Mouse (Mus musculus) hindbrain, embryonic 11.5 days (tissue): ENCODE measurements around the gene Slc17a7. TPM values are rescaled to one million over a fixed set of nuclear protein-coding genes. Genes with fewer than 3 reads are reported as not detected.

Source experiments
- ATAC-seq: fragments of 200-750 bp; cut with Nextera tagmentation; 2 replicates; pipeline ENCODE4 v1.8.0; 2017; ENCODE audit warnings: mild to moderate bottlenecking, moderate TSS enrichment, moderate library complexity; ENCODE audit not compliant: low FRiP score
- DNase-seq: peaks from one replicate; pipeline ENCODE4 v3.0.0-alpha.2; 2015; ENCODE audit warnings: low spot score
- H3K27ac ChIP-seq: fragments of 300-500 bp; sonication (generic); 2 replicates; pipeline ENCODE4 v1.5.1; 2014; ENCODE audit warnings: mild to moderate bottlenecking, low read depth, low read length
- H3K27me3 ChIP-seq: fragments of 300-500 bp; sonication (generic); 2 replicates; pipeline ENCODE4 v1.6.1; 2014; ENCODE audit warnings: mild to moderate bottlenecking, low read length, moderate library complexity, mixed read lengths; ENCODE audit not compliant: control insufficient read depth, insufficient read depth
- H3K36me3 ChIP-seq: fragments of 300-500 bp; sonication (generic); 2 replicates; pipeline ENCODE4 v1.6.1; 2014; ENCODE audit warnings: mild to moderate bottlenecking, low read length, moderate library complexity, mixed read lengths; ENCODE audit not compliant: control insufficient read depth, insufficient read depth
- H3K4me1 ChIP-seq: fragments of 300-500 bp; sonication (generic); replicated peaks from 2 replicates; pipeline ENCODE4 v1.6.1; 2014; ENCODE audit warnings: low read length, mixed read lengths; ENCODE audit not compliant: control insufficient read depth, insufficient read depth
- H3K4me2 ChIP-seq: fragments of 300-500 bp; sonication (generic); replicated peaks from 2 replicates; pipeline ENCODE4 v1.6.1; 2014; ENCODE audit warnings: mild to moderate bottlenecking, low read depth, low read length
- H3K4me3 ChIP-seq: fragments of 300-500 bp; sonication (generic); 2 replicates; pipeline ENCODE4 v1.5.1; 2014; ENCODE audit warnings: low read depth, low read length
- H3K9ac ChIP-seq: fragments of 300-500 bp; sonication (generic); 2 replicates; pipeline ENCODE4 v1.6.1; 2014; ENCODE audit warnings: low read depth, low read length
- H3K9me3 ChIP-seq: fragments of 300-500 bp; sonication (generic); 2 replicates; pipeline ENCODE4 v1.6.1; 2016; ENCODE audit warnings: low read length; ENCODE audit not compliant: control insufficient read depth
- WGBS: fragments of 180-500 bp; shearing (Covaris S2); extraction: QIAGEN DNeasy Blood & Tissue Kit; methylation state at CpG from one replicate; pipeline ENCODE4 v1.1.7; 2014; 5-methylcytosine and 5-hydroxymethylcytosine counted together
- polyA plus RNA-seq: library from polyadenylated mRNA; unstranded; fragments of >200 nt; fragmentation: Nextera tagmentation; extraction: Ambion mirVana; gene quantifications from 2 replicates; pipeline ENCODE4 v1.2.1, GENCODE M21; 2014

The Slc17a7 gene
- 0.51 and 1.1 TPM in 2 replicates for polyA plus RNA-seq

- Histone ChIP-seq H3K4me2 (peak within 1 kb of the TSS; percentile 59), H3K27ac (no peak within 1 kb of the TSS), H3K4me3 (peak within 1 kb of the TSS; percentile 34), H3K9ac (peak within 1 kb of the TSS; percentile 34; the same call in 1 of the 2 replicates), H3K36me3 (no peaks in the 10 kb centered on the region), H3K9me3 (no peaks in the 10 kb centered on the region), H3K27me3 (peaks cover 63% of the 10 kb centered on the region), H3K4me1 (peaks cover 11% of the 10 kb centered on the region)
- ATAC-seq: no peak
- DNase-seq: peak; percentile 44
- 2% methylated on average over 39 of the region's 41 CpGs for WGBS
These were observed at the start of gene Slc17a7 for GRCm38 (mm10) chr7:45163735-45164490. Gene Slc17a7 (plus strand): TSS chr7:45163949.

GRCm38 (mm10) chr7:45117566-45117965, 46.2 kb upstream of the Slc17a7 start:
- H3K4me1 ChIP-seq: no peaks in the 10 kb centered on the region; the same call in 1 of the 2 replicates
- no peaks in the 10 kb centered on the region for H3K9me3 ChIP-seq
- H3K4me2 ChIP-seq: no peak overlapping the region
- WGBS: 81% methylated on average over 8 of the region's 8 CpGs
- H3K4me3 ChIP-seq: no peak overlapping the region
- H3K27ac ChIP-seq: no peak overlapping the region
- peaks cover 23% of the 10 kb centered on the region for H3K36me3 ChIP-seq
- DNase-seq: no peak
- H3K27me3 ChIP-seq: no peaks in the 10 kb centered on the region
- H3K9ac ChIP-seq: 0 out of 2 replicates have a peak overlapping the region, but pooled peaks have one; percentile 7
- no peak for ATAC-seq

- Histone ChIP-seq H3K4me1 (no peaks in the 10 kb centered on the region; the same call in 1 of the 2 replicates), H3K36me3 (peaks cover 27% of the 10 kb centered on the region), H3K27me3 (no peaks in the 10 kb centered on the region), H3K4me2 (no peak overlapping the region), H3K9ac (no peak overlapping the region), H3K9me3 (no peaks in the 10 kb centered on the region), H3K4me3 (no peak overlapping the region), H3K27ac (no peak overlapping the region)
- DNase-seq: no peak
- no peak for ATAC-seq
- 86% methylated on average over 6 of the region's 6 CpGs for WGBS
These were observed 45.4 kb upstream of the Slc17a7 start for GRCm38 (mm10) chr7:45118336-45118735.

DNA sequence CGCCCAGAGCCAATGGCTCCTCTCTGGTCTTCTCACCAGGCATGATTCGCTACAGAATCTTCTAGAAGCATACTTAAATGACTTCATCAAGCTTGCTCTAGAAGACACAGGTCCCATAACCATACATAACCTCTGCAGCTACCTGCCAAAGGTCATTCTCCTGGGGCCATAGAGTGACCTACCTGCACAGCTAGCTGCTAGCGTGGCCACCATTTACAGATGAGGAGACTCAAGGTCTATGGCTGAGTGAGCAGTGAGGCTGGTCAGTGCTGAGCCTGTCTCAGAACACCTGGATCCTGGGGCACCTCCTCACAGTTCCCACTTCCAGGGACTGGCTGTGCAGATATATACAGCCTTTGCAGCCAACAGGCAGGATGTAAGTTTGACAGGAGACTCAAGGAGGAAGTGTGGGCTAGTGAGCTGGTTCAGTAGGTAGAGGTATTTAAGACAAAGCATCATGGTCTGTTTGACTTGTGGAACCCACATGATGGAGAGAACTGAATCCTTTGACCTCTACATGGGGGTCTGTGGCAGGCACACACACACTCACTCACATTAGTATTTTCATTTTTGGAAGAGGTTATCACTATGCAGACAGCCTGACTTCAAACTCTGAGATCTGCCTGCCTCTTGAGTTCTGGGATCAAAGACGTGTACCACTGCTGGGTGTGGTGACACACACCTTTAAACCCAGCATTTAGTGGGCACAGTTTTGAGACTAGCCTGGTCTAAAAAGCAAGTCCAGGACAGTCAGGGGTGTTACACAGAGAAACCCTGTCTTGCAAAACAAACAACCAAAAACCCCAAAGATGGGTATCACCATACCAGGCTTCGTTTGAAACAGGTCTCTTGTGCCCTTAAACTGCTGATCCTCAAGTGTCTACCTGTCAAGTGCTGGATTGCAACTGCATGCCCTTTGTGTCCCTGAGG, 43.7 kb upstream of the Slc17a7 start:
- WGBS: 86% methylated on average over 5 of the region's 5 CpGs
- Histone ChIP-seq H3K9me3 (no peaks in the 10 kb centered on the region), H3K4me3 (no peak overlapping the region), H3K4me2 (no peak overlapping the region), H3K27ac (no peak overlapping the region), H3K36me3 (peaks cover 27% of the 10 kb centered on the region), H3K4me1 (no peaks in the 10 kb centered on the region; the same call in none of the 2 replicates), H3K9ac (no peak overlapping the region), H3K27me3 (no peaks in the 10 kb centered on the region)
- ATAC-seq (no peak), DNase-seq (no peak)

DNA sequence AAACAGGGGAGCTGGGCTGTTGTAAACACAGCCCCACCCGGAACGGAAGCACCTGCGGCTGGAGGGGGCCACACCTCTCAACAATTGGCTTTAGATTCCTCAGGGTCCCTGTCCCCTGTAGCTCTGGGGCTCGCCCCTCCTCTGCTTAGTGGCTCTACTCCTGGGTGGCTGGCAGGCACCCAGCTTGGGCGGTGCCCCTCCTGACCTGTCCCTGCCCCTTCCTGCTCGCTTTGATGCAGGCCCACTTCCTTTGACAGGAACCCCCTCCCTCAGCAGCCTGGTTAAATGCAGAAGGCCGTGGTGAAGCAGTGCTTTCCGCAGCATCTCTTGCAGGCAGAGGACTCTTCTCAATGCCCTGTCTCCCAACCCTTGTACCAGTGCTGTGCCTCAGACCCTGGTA, 42.3 kb upstream of the Slc17a7 start:
- H3K9ac ChIP-seq: no peak overlapping the region
- H3K4me1 ChIP-seq: peaks cover 3% of the 10 kb centered on the region
- H3K36me3 ChIP-seq: peaks cover 37% of the 10 kb centered on the region
- no peak overlapping the region for H3K4me2 ChIP-seq
- no peak overlapping the region for H3K27ac ChIP-seq
- H3K27me3 ChIP-seq: no peaks in the 10 kb centered on the region
- H3K9me3 ChIP-seq: no peaks in the 10 kb centered on the region
- no peak for DNase-seq
- H3K4me3 ChIP-seq: no peak overlapping the region
- 79% methylated on average over 7 of the region's 8 CpGs for WGBS
- no peak for ATAC-seq

DNA sequence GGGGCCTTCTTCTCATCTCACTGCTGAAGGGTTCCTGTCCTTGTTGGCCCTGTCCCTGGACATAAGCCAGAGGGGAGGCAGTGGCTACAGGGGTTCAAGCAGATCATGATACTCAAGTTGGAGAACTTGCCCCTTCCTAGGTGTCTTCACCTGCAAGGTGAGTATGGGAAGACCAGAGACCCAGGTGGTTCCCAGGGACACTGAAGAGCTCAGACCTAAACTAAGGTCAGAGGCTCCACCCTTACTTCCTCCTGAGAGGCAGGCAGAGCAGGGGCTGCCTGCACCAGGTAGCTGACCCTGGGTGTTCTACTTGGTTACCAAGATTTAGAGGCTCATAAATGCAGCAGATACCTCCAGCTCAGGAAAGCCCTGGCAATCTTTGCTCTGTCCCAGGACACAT, 41.8 kb upstream of the Slc17a7 start:
- no peak overlapping the region for H3K27ac ChIP-seq
- no peak for DNase-seq
- H3K4me1 ChIP-seq: peaks cover 5% of the 10 kb centered on the region
- peaks cover 43% of the 10 kb centered on the region for H3K36me3 ChIP-seq
- H3K4me2 ChIP-seq: no peak overlapping the region
- no peak for ATAC-seq
- H3K4me3 ChIP-seq: 0 out of 2 replicates have a peak overlapping the region, but pooled peaks have one; percentile 2
- H3K27me3 ChIP-seq: no peaks in the 10 kb centered on the region
- no peaks in the 10 kb centered on the region for H3K9me3 ChIP-seq
- H3K9ac ChIP-seq: no peak overlapping the region

- peaks cover 47% of the 10 kb centered on the region for H3K36me3 ChIP-seq
- H3K9me3 ChIP-seq: no peaks in the 10 kb centered on the region
- H3K4me3 ChIP-seq: peak overlapping the region; percentile 69
- no peaks in the 10 kb centered on the region for H3K27me3 ChIP-seq
- DNase-seq (no peak), ATAC-seq (no peak)
- H3K4me1 ChIP-seq: peaks cover 8% of the 10 kb centered on the region
- H3K9ac ChIP-seq: peak overlapping the region; percentile 83
- WGBS: 87% methylated on average over 15 of the region's 15 CpGs
- H3K27ac ChIP-seq: no peak overlapping the region
- peak overlapping the region; percentile 83 for H3K4me2 ChIP-seq
These were observed 41.1 kb upstream of the Slc17a7 start for GRCm38 (mm10) chr7:45122561-45123185.

DNA sequence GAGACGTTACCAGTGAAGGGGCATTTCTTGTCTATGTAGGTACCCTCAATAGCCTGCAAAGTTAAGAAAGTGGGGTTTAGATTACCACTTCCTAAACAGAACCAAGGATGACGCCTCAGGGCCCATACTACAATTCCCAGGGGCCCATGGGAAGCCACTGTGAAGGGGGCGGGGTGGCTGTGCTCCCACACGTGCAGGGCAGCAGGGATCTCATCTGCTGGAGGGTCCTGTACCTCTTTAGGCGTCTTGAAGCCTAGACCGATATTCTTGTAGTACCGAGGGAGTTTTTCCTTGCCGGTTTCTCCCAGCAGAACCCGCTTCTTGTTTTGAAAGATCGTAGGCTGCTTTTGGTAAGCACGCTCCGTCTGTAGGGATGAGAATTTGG, 40.6 kb upstream of the Slc17a7 start:
- peaks cover 47% of the 10 kb centered on the region for H3K36me3 ChIP-seq
- H3K4me1 ChIP-seq: peaks cover 8% of the 10 kb centered on the region
- no peak for ATAC-seq
- no peaks in the 10 kb centered on the region for H3K27me3 ChIP-seq
- DNase-seq: no peak
- H3K4me3 ChIP-seq: peak overlapping the region; percentile 69
- H3K9me3 ChIP-seq: no peaks in the 10 kb centered on the region
- H3K9ac ChIP-seq: peak overlapping the region; percentile 83
- WGBS: 30% methylated on average over 12 of the region's 12 CpGs
- H3K4me2 ChIP-seq: peak overlapping the region; percentile 83
- H3K27ac ChIP-seq: no peak overlapping the region
